Mouse (Mus musculus): ENCODE measurements around the gene Abr. TPM values are rescaled to one million over a fixed set of nuclear protein-coding genes. Genes with fewer than 3 reads are reported as not detected.

Abr gene
- polyA plus RNA-seq, 1 experiment: 8.5 TPM

- peaks cover 13% of the 10 kb centered on the region for H3K9me3 ChIP-seq
- TF ChIP-seq FLI1 (IDR thresholded peaks at IDR 0.05; ENCODE audit: low read length): no peak
- TF ChIP-seq GATA1 (IDR thresholded peaks at IDR 0.05; ENCODE audit: borderline replicate concordance, low read length): no peak
- no peaks in the 10 kb centered on the region for H3K36me3 ChIP-seq (replicated peaks; ENCODE audit: low read length)
- no peak overlapping the region for H3K4me3 ChIP-seq (replicated peaks)
- peaks cover 24% of the 10 kb centered on the region for H3K4me1 ChIP-seq
- peaks cover 94% of the 10 kb centered on the region for H3K27me3 ChIP-seq (replicated peaks)
Measured at GRCm38 (mm10) chr11:76624881-76625280, 2.8 kb upstream of the Abr start.

- TF ChIP-seq GATA1 (IDR thresholded peaks at IDR 0.05; ENCODE audit: borderline replicate concordance, low read length) (no peak), FLI1 (IDR thresholded peaks at IDR 0.05; ENCODE audit: low read length) (no peak)
- no peak overlapping the region for H3K4me3 ChIP-seq (replicated peaks)
- peaks cover 96% of the 10 kb centered on the region for H3K27me3 ChIP-seq (replicated peaks)
- H3K4me1 ChIP-seq: peaks cover 23% of the 10 kb centered on the region
- peaks cover 13% of the 10 kb centered on the region for H3K9me3 ChIP-seq
- H3K36me3 ChIP-seq (replicated peaks; ENCODE audit: low read length): no peaks in the 10 kb centered on the region
Measured at GRCm38 (mm10) chr11:76624071-76624470, 2.0 kb upstream of the Abr start.

- H3K27me3 ChIP-seq (replicated peaks): peaks cover 94% of the 10 kb centered on the region
- peaks cover 13% of the 10 kb centered on the region for H3K9me3 ChIP-seq
- peak overlapping the region; percentile 90 for H3K4me3 ChIP-seq (replicated peaks)
- peaks cover 20% of the 10 kb centered on the region for H3K4me1 ChIP-seq
- no peaks in the 10 kb centered on the region for H3K36me3 ChIP-seq (replicated peaks; ENCODE audit: low read length)
- TF ChIP-seq FLI1 (IDR thresholded peaks at IDR 0.05; ENCODE audit: low read length): no peak
- no peak for TF ChIP-seq GATA1 (IDR thresholded peaks at IDR 0.05; ENCODE audit: borderline replicate concordance, low read length)
Measured at GRCm38 (mm10) chr11:76623206-76623961, 1.3 kb upstream of the Abr start.

GRCm38 (mm10) chr11:76622566-76623205 is 572 bp upstream of the Abr start:
- H3K36me3 ChIP-seq (replicated peaks; ENCODE audit: low read length): no peaks in the 10 kb centered on the region
- peak overlapping the region; percentile 90 for H3K4me3 ChIP-seq (replicated peaks)
- peaks cover 20% of the 10 kb centered on the region for H3K4me1 ChIP-seq
- peaks cover 95% of the 10 kb centered on the region for H3K27me3 ChIP-seq (replicated peaks)
- no peak for TF ChIP-seq FLI1 (IDR thresholded peaks at IDR 0.05; ENCODE audit: low read length)
- TF ChIP-seq GATA1 (IDR thresholded peaks at IDR 0.05; ENCODE audit: borderline replicate concordance, low read length): no peak
- H3K9me3 ChIP-seq: peaks cover 10% of the 10 kb centered on the region

GRCm38 (mm10) chr11:76618134-76618533 is 4.0 kb downstream of the Abr start:
- peaks cover 13% of the 10 kb centered on the region for H3K4me1 ChIP-seq
- peaks cover 88% of the 10 kb centered on the region for H3K27me3 ChIP-seq (replicated peaks)
- H3K36me3 ChIP-seq (replicated peaks; ENCODE audit: low read length): no peaks in the 10 kb centered on the region
- TF ChIP-seq GATA1 (IDR thresholded peaks at IDR 0.05; ENCODE audit: borderline replicate concordance, low read length) (no peak), FLI1 (IDR thresholded peaks at IDR 0.05; ENCODE audit: low read length) (no peak)
- H3K9me3 ChIP-seq: no peaks in the 10 kb centered on the region
- no peak overlapping the region for H3K4me3 ChIP-seq (replicated peaks)

GRCm38 (mm10) chr11:76614246-76614645 is 7.9 kb downstream of the Abr start:
- Histone ChIP-seq H3K27me3 (replicated peaks) (peaks cover 83% of the 10 kb centered on the region), H3K36me3 (replicated peaks; ENCODE audit: low read length) (no peaks in the 10 kb centered on the region), H3K4me3 (replicated peaks) (no peak overlapping the region), H3K4me1 (peaks cover 6% of the 10 kb centered on the region; the same call in 1 of the 2 replicates), H3K9me3 (no peaks in the 10 kb centered on the region)
- TF ChIP-seq GATA1 (IDR thresholded peaks at IDR 0.05; ENCODE audit: borderline replicate concordance, low read length): no peak

- peaks cover 83% of the 10 kb centered on the region for H3K27me3 ChIP-seq (replicated peaks)
- H3K36me3 ChIP-seq (replicated peaks; ENCODE audit: low read length): no peaks in the 10 kb centered on the region
- H3K9me3 ChIP-seq: no peaks in the 10 kb centered on the region
- peak overlapping the region; percentile 21 for H3K4me3 ChIP-seq (replicated peaks)
- no peak for TF ChIP-seq FLI1 (IDR thresholded peaks at IDR 0.05; ENCODE audit: low read length)
- no peak for TF ChIP-seq GATA1 (IDR thresholded peaks at IDR 0.05; ENCODE audit: borderline replicate concordance, low read length)
- H3K4me1 ChIP-seq: peaks cover 6% of the 10 kb centered on the region; the same call in 1 of the 2 replicates
Measured at GRCm38 (mm10) chr11:76612638-76613104, 9.4 kb downstream of the Abr start.

GRCm38 (mm10) chr11:76610948-76611347 is 11.2 kb downstream of the Abr start:
- no peaks in the 10 kb centered on the region for H3K36me3 ChIP-seq (replicated peaks; ENCODE audit: low read length)
- H3K4me1 ChIP-seq: peaks cover 6% of the 10 kb centered on the region; the same call in 1 of the 2 replicates
- H3K27me3 ChIP-seq (replicated peaks): peaks cover 83% of the 10 kb centered on the region
- H3K9me3 ChIP-seq: no peaks in the 10 kb centered on the region
- H3K4me3 ChIP-seq (replicated peaks): no peak overlapping the region
- TF ChIP-seq FLI1 (IDR thresholded peaks at IDR 0.05; ENCODE audit: low read length): no peak

- peaks cover 81% of the 10 kb centered on the region for H3K27me3 ChIP-seq (replicated peaks)
- no peaks in the 10 kb centered on the region for H3K9me3 ChIP-seq
- no peak for TF ChIP-seq GATA1 (IDR thresholded peaks at IDR 0.05; ENCODE audit: borderline replicate concordance, low read length)
- TF ChIP-seq FLI1 (IDR thresholded peaks at IDR 0.05; ENCODE audit: low read length): no peak
- no peaks in the 10 kb centered on the region for H3K36me3 ChIP-seq (replicated peaks; ENCODE audit: low read length)
- H3K4me1 ChIP-seq: no peaks in the 10 kb centered on the region
- H3K4me3 ChIP-seq (replicated peaks): no peak overlapping the region
Measured at GRCm38 (mm10) chr11:76606521-76606920, 15.6 kb downstream of the Abr start.

- Histone ChIP-seq H3K27me3 (replicated peaks) (peaks cover 54% of the 10 kb centered on the region), H3K4me3 (replicated peaks) (no peak overlapping the region), H3K4me1 (peaks cover 12% of the 10 kb centered on the region), H3K36me3 (replicated peaks; ENCODE audit: low read length) (no peaks in the 10 kb centered on the region), H3K9me3 (no peaks in the 10 kb centered on the region)
- TF ChIP-seq GATA1 (IDR thresholded peaks at IDR 0.05; ENCODE audit: borderline replicate concordance, low read length) (no peak), FLI1 (IDR thresholded peaks at IDR 0.05; ENCODE audit: low read length) (no peak)
Measured at GRCm38 (mm10) chr11:76599219-76599618, 22.9 kb downstream of the Abr start.

All from megakaryocyte, embryonic 14.5 days (primary cell).